ENCODE assay signal across 10 mouse cellular contexts in the genomic region with DNA sequence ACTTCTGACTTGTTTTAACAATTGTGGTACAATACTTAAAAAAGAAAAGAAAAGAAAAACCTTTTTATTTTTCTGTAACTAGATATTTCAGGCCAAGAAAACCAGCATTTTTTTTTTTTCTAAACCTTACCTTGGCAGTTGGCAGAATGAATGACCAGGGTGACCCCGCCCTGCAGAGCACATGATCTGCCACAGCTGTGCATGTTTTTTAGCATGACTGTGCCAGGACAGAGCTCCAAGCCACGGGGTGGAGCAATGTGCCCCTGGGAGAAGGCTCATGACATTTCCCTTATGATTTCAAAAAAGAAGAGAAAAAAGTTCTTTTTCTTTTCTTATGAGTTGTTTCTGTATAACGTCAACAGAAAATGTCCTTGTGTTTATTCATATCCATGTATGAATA. TPM values are rescaled to one million over a fixed set of nuclear protein-coding genes. Genes with fewer than 3 reads are reported as not detected.
A peak's percentile ranks its signal among the peaks of the same experiment; 100 is the strongest.
DNase-seq lines count a peak whose midpoint lies in the region; ATAC-seq and TF ChIP-seq lines count a peak whose summit lies in the region.
"Had no signal": no experiment of that assay in that cellular context is flagged by ENCODE, and none has a peak within 500 bp of the region (broad histone marks: within the 10 kb centered on the region; RNA-seq: fewer than 3 reads in every experiment).

No protein-coding gene starts in this region.

- no peaks in the 10 kb centered on the region for H3K9me3 ChIP-seq in ES-Bruce4 (replicated peaks; ENCODE audit: control insufficient read depth, insufficient read depth, low read length, poor library complexity, severe bottlenecking)
- no peaks in the 10 kb centered on the region for H3K9me3 ChIP-seq in liver, postnatal 0 days (ENCODE audit: low read length)
- H3K9me3 ChIP-seq: heart, embryonic 15.5 days had no signal

- no peak for TF ChIP-seq POLR2A in ES-Bruce4 (IDR thresholded peaks at IDR 0.05; ENCODE audit: insufficient read depth, low read length)

- no peak for TF ChIP-seq CTCF in ES-Bruce4 (IDR thresholded peaks at IDR 0.05; ENCODE audit: low read depth, low read length)
- TF ChIP-seq CTCF in liver, postnatal 0 days (IDR thresholded peaks at IDR 0.05; ENCODE audit: low read depth): no peak

- no peak for ATAC-seq in liver, postnatal 0 days
- ATAC-seq: midbrain, embryonic 13.5 days had no signal

- H3K27ac ChIP-seq in ES-Bruce4 (ENCODE audit: insufficient read depth, low read length): no peak overlapping the region
- H3K27ac ChIP-seq in liver, postnatal 0 days (ENCODE audit: low read depth): 0 out of 2 replicates have a peak overlapping the region, but pooled peaks have one; percentile 35
- H3K27ac ChIP-seq: heart, embryonic 15.5 days; midbrain, embryonic 13.5 days had no signal

- peak; percentile 80; the same call in 1 of the 2 replicates for TF ChIP-seq EP300 in ES-Bruce4 (IDR thresholded peaks at IDR 0.05; ENCODE audit: insufficient read depth, low read depth, low read length)
- no peak for TF ChIP-seq EP300 in liver, postnatal 0 days (IDR thresholded peaks at IDR 0.05; ENCODE audit: low read depth)

- H3K27me3 ChIP-seq in ES-Bruce4 (ENCODE audit: control insufficient read depth, insufficient read depth, low read length, poor library complexity, severe bottlenecking): no peaks in the 10 kb centered on the region
- H3K27me3 ChIP-seq in liver, postnatal 0 days (ENCODE audit: insufficient read depth, low read length): no peaks in the 10 kb centered on the region
- H3K27me3 ChIP-seq: heart, embryonic 15.5 days; midbrain, embryonic 13.5 days had no signal

- H3K36me3 ChIP-seq in ES-Bruce4 (ENCODE audit: control insufficient read depth, insufficient read depth, low read length, poor library complexity, severe bottlenecking): 0 out of 2 replicates have a peak, but pooled peaks cover under 1% of the 10 kb centered on the region
- no peaks in the 10 kb centered on the region; the same call in 1 of the 2 replicates for H3K36me3 ChIP-seq in liver, postnatal 0 days (replicated peaks; ENCODE audit: insufficient read depth, low read length)
- H3K36me3 ChIP-seq: heart, embryonic 15.5 days; midbrain, embryonic 13.5 days had no signal

- H3K4me3 ChIP-seq in ES-Bruce4 (ENCODE audit: low read depth, low read length): no peak overlapping the region
- no peak overlapping the region for H3K4me3 ChIP-seq in liver, postnatal 0 days (ENCODE audit: low read depth, low read length)
- H3K4me3 ChIP-seq: heart, embryonic 15.5 days; midbrain, embryonic 13.5 days had no signal

- no peak overlapping the region for H3K9ac ChIP-seq in ES-Bruce4 (ENCODE audit: low read depth, poor library complexity, severe bottlenecking)
- H3K9ac ChIP-seq in liver, postnatal 0 days (replicated peaks): no peak overlapping the region
- H3K9ac ChIP-seq: heart, embryonic 15.5 days; midbrain, embryonic 13.5 days had no signal

- 51% methylated on average over 3 of the region's 3 CpGs for WGBS in liver, postnatal 0 days (ENCODE audit: insufficient replicate concordance)

- H3K4me1 ChIP-seq in ES-Bruce4 (ENCODE audit: control insufficient read depth, insufficient read depth, low read length): peaks cover 2% of the 10 kb centered on the region
- peaks cover 46% of the 10 kb centered on the region for H3K4me1 ChIP-seq in liver, postnatal 0 days (ENCODE audit: insufficient read depth)

- peak; percentile 67 for DNase-seq in adrenal gland, adult 8-10 months
- DNase-seq in heart, adult 9 months (ENCODE audit: low spot score in 2 of 2): peak; percentile 60 to 72
- peak; percentile 47 for DNase-seq in liver, postnatal 0 days
- DNase-seq in cerebellum, adult 9-11 months: no peak
- DNase-seq in urinary bladder, adult 2 months (ENCODE audit: low spot score): no peak
- DNase-seq in frontal cortex, postnatal 25 days (ENCODE audit: low spot score in 2 of 2): no peak
- DNase-seq: thymus, postnatal 25 days had no signal

- no peak overlapping the region for H3K4me2 ChIP-seq in liver, postnatal 0 days (ENCODE audit: low read depth, low read length)
- H3K4me2 ChIP-seq: heart, embryonic 15.5 days; midbrain, embryonic 13.5 days had no signal

RNA-seq across cellular contexts. Expression of a gene that starts 5.1 kb away (rescaled TPM):
- polyA plus RNA-seq in ES-Bruce4 (2011; ENCODE audit: insufficient read depth, insufficient read length, low read depth, missing spikeins): 97.8 and 101 TPM in 2 replicates
- 100 to 1,000 TPM; 109 to 131 (median 117) TPM for total RNA-seq in adrenal gland, adult 8-10 months (2022)
- 35.8 and 39.6 TPM in 2 replicates for polyA plus RNA-seq in liver, postnatal 0 days (2015; fragmentation: Nextera tagmentation; extraction: Ambion mirVana)
- polyA plus RNA-seq in urinary bladder, adult 2 months (2012; rRNA removed): 32.8 and 52.2 TPM in 2 replicates

RNA-seq across cellular contexts. Expression of a gene that starts 5.3 kb away (rescaled TPM):
- polyA plus RNA-seq in ES-Bruce4 (2011; ENCODE audit: insufficient read depth, insufficient read length, low read depth, missing spikeins): 17.8 and 19.4 TPM in 2 replicates
- 10 to 100 TPM; 14.9 to 17.2 (median 15.9) TPM for total RNA-seq in adrenal gland, adult 8-10 months (2022)
- 6.0 and 7.7 TPM in 2 replicates for polyA plus RNA-seq in liver, postnatal 0 days (2015; fragmentation: Nextera tagmentation; extraction: Ambion mirVana)
- polyA plus RNA-seq in urinary bladder, adult 2 months (2012; rRNA removed): 9.9 and 11.6 TPM in 2 replicates

Comparison
In these comparisons a context has a peak if more than half of its experiments do, and no peak if none do; other contexts are left out.
1. DNase-seq: peak in adrenal gland, adult 8-10 months (single experiment), heart, adult 9 months (2 of 2) and liver, postnatal 0 days (single experiment); none in cerebellum, adult 9-11 months (single experiment), urinary bladder, adult 2 months (single experiment) and frontal cortex, postnatal 25 days (0 of 2).